Mouse (Mus musculus): ENCODE data around the gene Prkci.
A peak's percentile ranks its signal among the peaks of the same experiment; 100 is the strongest.

Prkci gene

DNA sequence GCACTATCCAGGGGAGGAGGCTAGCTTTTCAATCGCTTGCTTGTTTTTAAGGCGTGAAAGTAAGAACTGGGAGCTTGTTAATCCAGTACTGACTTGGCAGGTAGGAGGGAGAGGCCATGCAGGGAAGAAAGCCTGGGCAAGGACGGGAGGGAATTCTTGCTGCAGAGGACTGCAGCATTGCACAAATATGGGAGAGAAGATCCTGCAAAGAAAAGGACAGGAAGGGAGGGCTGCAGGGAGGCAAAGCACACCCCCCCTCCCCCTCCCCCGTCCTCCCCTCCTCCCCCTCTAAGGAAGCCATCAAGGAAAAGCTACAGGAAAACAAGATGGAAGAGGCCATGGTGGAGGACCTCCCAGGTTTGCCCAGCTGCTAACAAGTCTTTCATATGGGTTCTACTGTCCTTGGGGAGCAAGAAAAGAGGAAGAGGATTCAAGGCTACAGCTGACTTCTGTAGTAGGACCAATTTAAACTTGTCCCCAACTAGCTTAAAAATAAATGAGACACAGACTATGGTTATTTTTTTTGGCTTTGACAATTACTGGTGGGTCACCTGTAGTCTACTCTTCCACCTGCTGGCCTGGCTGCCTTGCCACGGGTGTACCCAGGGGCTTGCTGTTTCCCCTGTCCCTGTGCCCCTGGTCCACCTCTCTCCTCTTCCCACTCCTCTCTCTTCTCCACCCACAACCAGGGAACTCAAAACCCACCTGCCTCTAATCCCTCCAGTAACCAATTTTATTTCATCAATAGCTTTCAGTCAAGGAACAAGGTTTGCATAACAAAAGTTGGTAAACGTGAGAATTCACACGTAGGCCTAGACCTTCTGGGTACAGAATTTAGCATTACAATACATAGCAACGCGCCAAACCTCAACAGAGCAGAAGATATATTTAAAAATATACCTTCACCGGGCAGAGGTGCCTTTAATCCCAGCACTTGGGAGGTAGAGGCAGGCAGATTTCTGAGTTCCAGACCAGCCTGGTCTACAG lies 93.5 kb downstream of the Prkci start:
- no peak for DNase-seq

DNA sequence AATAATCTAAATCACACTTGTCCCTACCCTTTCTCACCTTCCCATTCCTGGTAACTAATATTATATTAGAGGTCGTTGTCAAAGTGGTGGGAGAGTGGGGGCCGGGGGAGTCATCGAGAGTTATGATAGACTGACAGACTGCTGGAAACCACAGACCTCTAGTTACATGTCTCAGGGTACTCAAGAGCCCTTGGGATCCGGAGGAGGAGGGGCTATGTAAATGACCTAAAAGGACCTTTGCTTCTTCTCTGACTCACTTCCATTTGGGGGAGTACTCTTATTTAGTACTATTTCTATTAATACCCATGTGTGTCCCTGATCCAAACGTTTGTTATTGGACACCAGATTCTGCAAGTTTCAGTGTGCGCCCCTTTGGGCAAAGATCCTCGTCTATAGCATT lies 94.4 kb downstream of the Prkci start:
- DNase-seq, result no peak

- peak; percentile 28 for DNase-seq
Observed at GRCm38 (mm10) chr3:31093196-31093595, 97.6 kb downstream of the Prkci start.

DNA sequence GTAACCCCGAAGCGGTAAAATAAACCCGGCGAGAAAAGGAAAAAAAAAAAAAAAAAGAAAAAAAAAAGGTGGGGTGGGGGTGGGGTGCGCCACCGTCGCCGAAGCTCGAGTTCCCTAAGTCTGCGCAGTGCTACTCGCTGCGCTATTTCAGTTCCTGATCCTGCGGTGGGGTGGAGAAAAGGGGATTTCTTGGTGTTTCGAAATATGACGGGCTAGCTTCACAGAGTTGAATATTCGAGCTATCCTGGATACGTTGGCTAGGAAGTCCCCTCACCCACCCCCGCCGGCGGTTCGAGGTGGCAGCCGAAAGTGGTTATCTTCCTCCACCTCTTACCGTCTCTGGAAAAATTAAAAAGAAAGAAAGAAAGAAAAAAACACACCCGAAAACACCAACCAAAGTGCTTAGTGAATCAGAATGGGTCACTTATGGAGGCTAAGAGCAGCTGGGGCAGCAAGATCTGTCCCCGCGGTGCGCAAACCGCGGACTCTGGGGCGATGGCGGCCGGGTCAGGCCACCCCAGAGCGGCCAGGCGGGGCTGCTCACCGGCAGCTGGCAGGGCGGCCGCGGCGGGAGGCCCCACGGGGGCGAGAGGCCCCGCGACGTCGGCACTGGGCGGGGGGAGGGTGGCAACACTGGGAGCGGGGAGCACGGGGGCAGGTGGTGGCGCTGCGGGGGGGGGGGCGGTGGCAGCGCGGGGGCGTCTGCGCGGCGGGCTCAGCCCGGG lies 98.2 kb downstream of the Prkci start:
- DNase-seq, result peak; percentile 51

DNA sequence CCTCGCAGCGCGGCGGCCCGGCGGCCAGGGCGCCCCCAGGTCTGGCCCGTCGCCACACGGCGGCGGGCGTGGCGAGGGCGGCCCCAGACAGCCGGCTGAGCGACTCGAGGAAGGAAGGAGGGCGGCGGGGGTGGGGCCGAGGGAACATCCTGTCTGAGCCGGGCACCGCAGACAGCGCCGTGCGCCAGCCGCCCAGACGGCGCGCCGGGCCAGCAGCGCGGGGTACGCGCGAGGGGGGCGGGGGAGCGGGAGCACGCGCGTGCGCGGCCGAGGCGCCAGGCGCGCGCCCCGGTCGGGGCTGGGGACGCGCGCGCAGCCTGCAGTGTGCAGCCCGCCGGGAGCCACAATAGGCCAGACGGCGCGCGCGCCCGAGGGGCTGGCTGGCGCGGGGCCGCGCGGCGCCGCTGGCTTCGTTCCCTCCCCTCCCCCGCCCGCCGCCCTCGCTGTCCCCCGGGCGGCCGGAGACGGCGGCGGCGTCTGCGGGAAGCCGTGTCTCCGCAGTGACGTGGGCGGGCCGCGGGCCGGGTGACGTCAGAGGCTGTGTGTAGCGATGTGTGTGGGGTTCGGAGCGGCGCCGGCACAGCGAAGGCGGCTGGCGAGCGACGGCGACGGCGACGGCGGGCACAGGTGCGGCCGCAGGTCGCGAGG lies 99.1 kb downstream of the Prkci start, which contains the start of gene Skil:
Gene Skil (plus strand): TSS at position 528 of the 648 bp plus-strand sequence.
- DNase-seq, result peak; percentile 93

GRCm38 (mm10) chr3:31095179-31095490 lies 99.6 kb downstream of the Prkci start:
- no peak for DNase-seq

DNA sequence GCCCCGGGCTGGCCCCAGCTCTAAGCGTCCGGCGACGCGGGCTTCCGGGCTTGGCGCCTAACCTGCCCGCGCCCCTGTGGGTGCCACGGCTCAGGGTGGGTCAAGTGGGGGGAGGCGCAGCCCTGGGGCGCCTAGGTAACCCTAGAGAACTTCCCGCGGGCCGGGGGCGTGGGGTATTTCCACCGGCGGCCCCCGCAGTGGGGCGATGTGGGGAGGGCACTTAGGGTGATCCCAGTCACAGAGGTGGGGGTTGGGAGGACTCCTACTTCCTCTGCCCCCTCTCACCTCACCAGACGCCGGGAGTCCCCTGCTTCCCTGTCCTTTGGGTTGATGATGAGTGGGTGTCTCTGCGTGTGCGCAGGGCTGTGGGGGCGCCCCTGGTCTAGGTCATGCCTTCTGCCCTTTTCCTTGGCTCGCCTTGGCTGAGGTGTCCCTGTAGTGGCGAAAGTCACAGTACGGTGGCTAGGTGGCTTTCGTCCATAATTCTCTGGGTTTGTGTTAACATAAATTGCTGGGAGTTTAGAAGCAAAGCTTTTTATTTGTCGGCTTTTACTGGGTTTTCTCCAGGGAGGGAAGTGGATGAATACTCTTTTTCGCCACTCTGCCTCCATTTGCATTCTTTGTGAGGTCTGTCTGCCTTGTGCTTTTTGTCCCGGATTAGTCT lies 100.1 kb downstream of the Prkci start:
- DNase-seq, result no peak

- no peak for DNase-seq
Observed at GRCm38 (mm10) chr3:31096155-31097101, 100.9 kb downstream of the Prkci start.

DNA sequence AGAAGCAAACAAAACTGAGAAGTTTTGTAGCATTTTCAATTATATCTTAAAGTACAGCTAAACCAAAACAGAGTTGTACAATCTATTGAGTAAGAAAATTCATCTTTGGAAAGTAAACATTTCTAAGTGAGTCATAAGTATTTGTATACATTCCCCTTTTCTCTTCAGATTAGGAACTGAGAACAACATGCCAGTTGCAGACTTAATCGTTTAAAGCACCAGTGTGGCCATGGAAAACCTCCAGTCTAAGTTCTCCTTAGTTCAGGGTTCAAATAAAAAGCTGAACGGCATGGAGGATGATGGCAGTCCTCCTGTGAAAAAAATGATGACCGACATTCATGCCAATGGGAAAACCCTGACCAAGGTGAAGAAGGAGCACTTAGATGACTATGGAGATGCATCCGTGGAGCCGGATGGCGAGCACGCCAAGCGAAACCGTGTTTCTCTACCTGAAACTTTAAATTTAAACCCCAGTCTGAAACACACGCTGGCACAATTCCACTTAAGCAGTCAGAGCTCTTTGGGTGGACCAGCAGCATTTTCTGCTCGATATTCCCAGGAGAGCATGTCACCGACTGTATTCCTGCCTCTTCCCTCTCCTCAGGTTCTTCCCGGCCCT lies 101.7 kb downstream of the Prkci start:
- no peak for DNase-seq

- no peak for DNase-seq
Observed at GRCm38 (mm10) chr3:31097976-31098375, 102.4 kb downstream of the Prkci start.

DNA sequence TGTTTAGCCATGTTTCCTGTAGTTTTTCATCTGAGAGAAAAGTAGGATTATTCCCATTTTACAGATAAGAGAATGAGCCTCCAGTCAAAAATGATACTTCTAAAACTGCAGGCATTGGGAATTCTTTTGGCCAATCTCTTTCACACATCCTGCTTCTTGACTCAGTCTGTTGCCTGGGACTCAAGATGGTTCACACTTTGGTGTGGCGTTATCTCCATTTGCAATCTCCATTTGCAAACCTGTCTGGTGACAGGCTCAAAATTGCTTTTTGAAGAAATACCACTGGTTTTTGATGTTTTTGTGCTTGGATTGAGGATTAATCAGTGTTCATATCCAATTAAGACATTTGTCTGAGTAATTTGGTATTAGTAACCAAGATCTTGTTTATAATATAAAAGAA lies 103.0 kb downstream of the Prkci start:
- no peak for DNase-seq

DNA sequence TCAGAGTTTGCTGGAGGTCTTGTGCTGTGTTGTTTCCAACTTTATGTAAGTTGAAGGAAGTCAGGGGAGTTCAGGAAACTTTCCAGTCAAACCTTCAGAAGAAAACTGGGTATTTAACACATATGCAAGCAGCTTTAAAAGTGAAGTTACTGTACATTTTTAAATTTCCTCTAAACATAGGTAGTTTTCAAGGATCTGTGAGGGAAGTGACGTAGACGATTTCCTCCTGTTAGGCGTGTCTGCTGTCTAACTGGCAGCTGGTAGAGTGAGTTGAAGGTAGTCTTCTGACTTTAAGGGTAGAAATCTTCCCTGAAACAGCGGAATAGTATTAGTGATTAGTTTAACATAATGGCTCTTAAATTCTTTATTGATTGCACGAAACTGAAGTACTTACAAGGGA lies 104.5 kb downstream of the Prkci start:
- DNase-seq, result no peak

- no peak for DNase-seq
Observed at GRCm38 (mm10) chr3:31100802-31101201, 105.3 kb downstream of the Prkci start.
